Mouse (Mus musculus): ENCODE measurements at regions not wholly inside any gene's neighbourhood (a gene's known extent, or its start where the extent isn't known, plus 50 kb on each side); places are given as distances from the start of the nearest gene placed in this dataset.

- TF ChIP-seq ZNF384 (IDR thresholded peaks at IDR 0.05; ENCODE audit: low read depth, low read length) (no peak), CHD2 (IDR thresholded peaks at IDR 0.05; ENCODE audit: low read depth, low read length) (no peak), MAFK (IDR thresholded peaks at IDR 0.05; ENCODE audit: insufficient read depth, low read depth, low read length) (no peak), ZC3H11A (IDR thresholded peaks at IDR 0.05; ENCODE audit: borderline replicate concordance, low read depth, low read length) (no peak), HCFC1 (IDR thresholded peaks at IDR 0.05; ENCODE audit: borderline replicate concordance, insufficient read depth, low read length) (no peak)
Measured at GRCm38 (mm10) chr2:9801484-9801883, 79.6 kb upstream of the 4930412O13Rik start.
